Mouse (Mus musculus) MEL (cell line): Measurements from ENCODE around the gene Aim2.
A peak's percentile ranks its signal among the peaks of the same experiment; 100 is the strongest.

Experiments
- CTCF ChIP-seq, 3 experiments: IDR thresholded peaks in 2 of 3; conservative IDR thresholded peaks in 1 of 3; 2 replicates each; pipeline ENCODE4 v1.5.1; 2011 to 2012; ENCODE audit warnings: low read length in 3 of 3, low read depth in 2 of 3, mild to moderate bottlenecking in 2 of 3, improper control_type of control experiment in 1 of 3, inconsistent platforms in 1 of 3, mixed read lengths in 1 of 3, moderate library complexity in 1 of 3; ENCODE audit not compliant: control insufficient read depth in 1 of 3, insufficient read depth in 1 of 3, poor library complexity in 1 of 3, severe bottlenecking in 1 of 3
- EP300 ChIP-seq, 2 experiments: IDR thresholded peaks; 2 replicates each; pipeline ENCODE4 v1.6.1; 2011; ENCODE audit warnings: improper control_type of control experiment in 2 of 2, low read length in 2 of 2, low read depth in 1 of 2, mild to moderate bottlenecking in 1 of 2
- MAX ChIP-seq: IDR thresholded peaks from 2 replicates; pipeline ENCODE4 v1.6.1; 2011; ENCODE audit warnings: low read length, improper control_type of control experiment
- POLR2A ChIP-seq, 2 experiments: IDR thresholded peaks; 2 replicates each; pipeline ENCODE4 v1.6.1; 2011 to 2012; ENCODE audit warnings: low read length in 2 of 2, mild to moderate bottlenecking in 2 of 2, control low read depth in 1 of 2, improper control_type of control experiment in 1 of 2, low read depth in 1 of 2, moderate library complexity in 1 of 2; ENCODE audit not compliant: control insufficient read depth in 1 of 2, insufficient read depth in 1 of 2, poor library complexity in 1 of 2
- TCF12 ChIP-seq: IDR thresholded peaks from 2 replicates; pipeline ENCODE4 v1.6.1; 2014; ENCODE audit warnings: low read depth, mild to moderate bottlenecking, inconsistent platforms, low read length, improper control_type of control experiment, moderate library complexity
- UBTF ChIP-seq: IDR thresholded peaks from 2 replicates; pipeline ENCODE4 v1.6.1; 2012; ENCODE audit warnings: low read depth, mild to moderate bottlenecking, inconsistent platforms, low read length, improper control_type of control experiment, moderate library complexity, borderline replicate concordance; ENCODE audit not compliant: insufficient read depth
- ZC3H11A ChIP-seq: IDR thresholded peaks from 2 replicates; pipeline ENCODE4 v1.6.1; 2012; ENCODE audit warnings: low read depth, mild to moderate bottlenecking, inconsistent platforms, low read length, improper control_type of control experiment

DNA sequence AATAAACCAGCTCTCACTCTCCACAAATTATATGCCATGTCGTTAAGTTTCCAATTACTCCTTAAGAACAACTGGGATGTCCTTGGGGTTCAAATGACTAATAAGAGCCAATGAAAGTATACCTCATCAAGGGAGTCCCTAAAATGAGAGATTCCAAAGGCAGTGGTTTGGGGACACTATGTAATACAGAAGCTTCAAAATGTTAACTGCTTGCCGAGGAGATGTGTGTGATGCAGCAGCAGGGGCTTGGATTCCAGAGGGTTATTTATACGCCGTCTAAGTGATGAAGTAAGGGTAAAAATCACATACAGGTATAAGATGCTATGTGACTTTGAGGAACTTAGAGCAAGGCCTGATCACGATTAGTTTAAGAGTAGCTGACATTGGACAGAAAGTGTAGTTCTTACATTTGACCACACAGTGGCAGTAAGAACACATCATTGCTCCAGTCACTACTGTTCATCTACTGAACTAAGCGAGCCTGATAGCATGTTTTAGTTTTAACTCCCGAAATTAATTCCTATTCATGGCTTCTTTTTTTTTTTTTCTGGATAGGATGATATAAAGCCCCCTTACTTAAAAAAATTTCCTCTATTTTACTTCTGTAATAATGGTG lies 105.6 kb downstream of the Aim2 start:
- no peak for TF ChIP-seq EP300 (IDR thresholded peaks at IDR 0.05; ENCODE audit: low read depth in 1 of 2, low read length in 2 of 2)
- TF ChIP-seq POLR2A (IDR thresholded peaks at IDR 0.05; ENCODE audit: control insufficient read depth in 1 of 2, insufficient read depth in 1 of 2, low read depth in 1 of 2, low read length in 2 of 2, poor library complexity in 1 of 2), result no peak
- no peak for TF ChIP-seq TCF12
- TF ChIP-seq CTCF (IDR thresholded peaks at IDR 0.05 in 2 of 3, conservative IDR thresholded peaks at IDR 0.05 in 1 of 3; ENCODE audit: control insufficient read depth in 1 of 3, insufficient read depth in 1 of 3, low read depth in 2 of 3, low read length in 3 of 3, poor library complexity in 1 of 3, severe bottlenecking in 1 of 3), result peak; percentile 31 to 91 (median 84); a peak in 5 of 6 replicates
- no peak for TF ChIP-seq UBTF
- no peak for TF ChIP-seq MAX
- peak; percentile 93 for TF ChIP-seq ZC3H11A
